Mouse (Mus musculus) limb, embryonic 13.5 days (tissue): ENCODE results near the gene Prickle2. TPM values are rescaled to one million over a fixed set of nuclear protein-coding genes. Genes with fewer than 3 reads are reported as not detected.

Experiments used
- ATAC-seq: fragments of 200-750 bp; cut with Nextera tagmentation; 2 replicates; pipeline ENCODE4 v1.8.0; 2017; ENCODE audit warnings: low read depth, moderate number of reproducible peaks, moderate TSS enrichment; ENCODE audit not compliant: low FRiP score
- H3K27ac ChIP-seq: fragments of 300-500 bp; sonication (generic); 2 replicates; pipeline ENCODE4 v1.5.1; 2015; ENCODE audit warnings: inconsistent platforms, mild to moderate bottlenecking, moderate library complexity
- H3K27me3 ChIP-seq: fragments of 300-500 bp; sonication (generic); 2 replicates; pipeline ENCODE4 v1.6.1; 2015; ENCODE audit warnings: mild to moderate bottlenecking, inconsistent platforms
- H3K36me3 ChIP-seq: fragments of 300-500 bp; sonication (generic); 2 replicates; pipeline ENCODE4 v1.6.1; 2015; ENCODE audit warnings: inconsistent platforms, mild to moderate bottlenecking, moderate library complexity
- H3K4me1 ChIP-seq: fragments of 300-500 bp; sonication (generic); 2 replicates; pipeline ENCODE4 v1.6.1; 2015; ENCODE audit warnings: inconsistent platforms
- H3K4me2 ChIP-seq: fragments of 300-500 bp; sonication (generic); replicated peaks from 2 replicates; pipeline ENCODE4 v1.6.1; 2015; ENCODE audit warnings: inconsistent platforms, mild to moderate bottlenecking, moderate library complexity
- H3K4me3 ChIP-seq: fragments of 300-500 bp; sonication (generic); 2 replicates; pipeline ENCODE4 v1.5.1; 2015; ENCODE audit warnings: moderate library complexity, mild to moderate bottlenecking, inconsistent platforms
- H3K9ac ChIP-seq: fragments of 300-500 bp; sonication (generic); 2 replicates; pipeline ENCODE4 v1.6.1; 2015; ENCODE audit warnings: mild to moderate bottlenecking, inconsistent platforms
- H3K9me3 ChIP-seq: fragments of 300-500 bp; sonication (generic); 2 replicates; pipeline ENCODE4 v1.6.1; 2016; ENCODE audit warnings: inconsistent platforms
- WGBS: fragments of 180-500 bp; shearing (Covaris S2); methylation state at CpG from one replicate; pipeline ENCODE4 v1.1.7; 2015; 5-methylcytosine and 5-hydroxymethylcytosine counted together
- polyA plus RNA-seq: library from polyadenylated mRNA; unstranded; fragments of >200 nt; fragmentation: Nextera tagmentation; extraction: Ambion mirVana; gene quantifications from 2 replicates; pipeline ENCODE4 v1.2.1, GENCODE M21; 2015

Prickle2 gene
- polyA plus RNA-seq, 1 experiment from 2014 or later = 6.1 TPM

DNA sequence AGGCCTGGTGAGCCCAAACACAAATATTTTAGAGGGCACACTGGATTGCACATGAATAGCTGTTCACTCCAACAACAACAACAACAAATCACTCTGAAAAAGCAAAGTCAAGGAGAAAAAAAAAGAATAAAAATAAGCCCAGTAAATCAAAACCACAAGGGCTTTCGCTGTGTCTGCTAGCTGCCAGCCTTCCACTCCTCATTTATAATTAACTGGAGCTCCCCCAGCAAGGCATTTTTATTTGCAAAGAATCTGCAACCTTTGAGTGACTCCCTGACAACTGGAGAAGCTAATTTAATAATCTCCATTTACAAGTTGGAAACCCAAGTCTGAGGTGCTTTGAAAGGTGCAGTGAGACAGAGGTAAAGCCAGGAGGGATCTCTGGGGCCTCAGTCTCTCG, 245.2 kb downstream of the Prickle2 start:
- 45% methylated on average over 2 of the region's 2 CpGs for WGBS
- H3K9ac ChIP-seq = no peak overlapping the region
- no peaks in the 10 kb centered on the region for H3K9me3 ChIP-seq
- no peak overlapping the region for H3K4me3 ChIP-seq
- H3K4me1 ChIP-seq = peaks cover 23% of the 10 kb centered on the region
- H3K36me3 ChIP-seq = no peaks in the 10 kb centered on the region
- no peak for ATAC-seq
- no peak overlapping the region for H3K27ac ChIP-seq
- no peaks in the 10 kb centered on the region for H3K27me3 ChIP-seq
- H3K4me2 ChIP-seq = no peak overlapping the region

DNA sequence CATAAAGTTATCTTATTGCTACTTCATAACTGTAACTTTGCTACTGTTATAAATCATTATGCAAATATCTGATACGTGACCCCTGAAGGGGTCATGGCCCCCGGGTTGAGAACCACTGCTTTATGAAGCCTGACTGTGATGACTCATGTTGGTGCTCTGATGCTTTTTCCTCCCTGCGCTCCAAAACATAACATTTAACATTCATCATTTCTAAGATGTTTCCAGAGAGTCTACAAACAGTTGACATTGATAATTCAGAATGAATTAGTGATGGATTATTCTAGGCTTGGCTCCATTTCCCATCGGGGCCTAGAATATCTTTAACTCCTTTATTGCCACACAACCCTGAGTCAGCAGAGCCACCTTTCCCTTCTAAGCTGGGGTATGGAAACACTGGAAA, 247.9 kb downstream of the Prickle2 start:
- WGBS = 82% methylated on average over 4 of the region's 4 CpGs

GRCm38 (mm10) chr6:92451421-92451820, 254.5 kb downstream of the Prickle2 start:
- no peak overlapping the region for H3K4me2 ChIP-seq
- 38% methylated on average over 1 of the region's 1 CpGs for WGBS
- H3K9me3 ChIP-seq = no peaks in the 10 kb centered on the region
- peaks cover 10% of the 10 kb centered on the region for H3K4me1 ChIP-seq
- H3K4me3 ChIP-seq = no peak overlapping the region
- H3K9ac ChIP-seq = no peak overlapping the region
- no peaks in the 10 kb centered on the region for H3K36me3 ChIP-seq
- no peak for ATAC-seq
- H3K27me3 ChIP-seq = no peaks in the 10 kb centered on the region
- H3K27ac ChIP-seq = peak overlapping the region; percentile 28; the same call in 1 of the 2 replicates

More for the DNA sequence above, 247.9 kb downstream of the Prickle2 start:
- no peak overlapping the region for H3K4me3 ChIP-seq
- H3K27me3 ChIP-seq = no peaks in the 10 kb centered on the region
- H3K36me3 ChIP-seq = no peaks in the 10 kb centered on the region
- H3K27ac ChIP-seq = no peak overlapping the region
- peaks cover 16% of the 10 kb centered on the region; the same call in 1 of the 2 replicates for H3K4me1 ChIP-seq
- H3K4me2 ChIP-seq = no peak overlapping the region
- no peaks in the 10 kb centered on the region for H3K9me3 ChIP-seq
- ATAC-seq = no peak
- no peak overlapping the region for H3K9ac ChIP-seq

DNA sequence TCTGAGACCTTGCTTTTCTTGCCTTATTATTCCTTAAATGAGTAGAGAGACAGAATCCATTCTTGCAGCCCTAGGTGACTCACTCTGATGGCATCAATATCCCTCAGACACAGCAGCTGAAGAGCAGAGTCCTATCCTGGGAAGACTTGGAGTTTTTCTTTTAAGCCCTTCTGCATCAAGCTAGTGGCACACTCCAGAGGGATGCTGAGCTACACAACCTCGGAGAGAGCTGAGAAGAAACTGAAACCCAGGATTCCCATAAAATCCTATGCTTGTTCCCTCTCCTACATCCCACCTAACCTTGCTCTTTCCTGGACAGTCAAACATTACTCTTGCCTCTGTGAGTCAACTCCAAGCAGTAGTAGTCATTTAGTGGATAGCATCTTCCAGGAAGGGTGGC, 256.0 kb downstream of the Prickle2 start:
- H3K27me3 ChIP-seq = no peaks in the 10 kb centered on the region
- no peak overlapping the region for H3K27ac ChIP-seq
- H3K36me3 ChIP-seq = no peaks in the 10 kb centered on the region
- no peaks in the 10 kb centered on the region for H3K9me3 ChIP-seq
- no peak overlapping the region for H3K4me3 ChIP-seq
- H3K4me2 ChIP-seq = no peak overlapping the region
- no peak for ATAC-seq
- 64% methylated on average over 1 of the region's 1 CpGs for WGBS
- H3K9ac ChIP-seq = no peak overlapping the region
- H3K4me1 ChIP-seq = peaks cover 10% of the 10 kb centered on the region; the same call in 1 of the 2 replicates

DNA sequence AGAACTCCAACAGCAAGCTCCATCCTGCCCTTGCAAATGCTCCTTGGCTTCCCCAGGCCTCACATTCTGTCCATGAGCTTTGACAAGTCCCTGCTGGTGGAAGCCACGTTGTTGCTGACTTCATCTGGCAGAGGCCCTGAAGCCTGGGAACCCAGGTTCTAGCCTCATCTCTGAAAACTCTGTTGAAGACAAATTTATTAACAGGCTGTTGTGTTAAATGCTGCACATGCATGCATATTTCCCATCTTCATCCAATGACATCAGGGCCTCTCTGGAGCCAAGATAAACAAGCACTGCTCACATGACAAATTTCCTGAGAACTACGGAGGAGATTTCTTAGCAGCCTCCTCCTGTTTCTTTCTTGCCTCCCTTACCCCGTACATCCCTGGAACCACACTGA, 259.3 kb downstream of the Prickle2 start:
- 52% methylated on average over 3 of the region's 3 CpGs for WGBS
- Histone ChIP-seq H3K27me3 (no peaks in the 10 kb centered on the region), H3K4me3 (no peak overlapping the region), H3K9ac (no peak overlapping the region), H3K27ac (no peak overlapping the region), H3K4me1 (peaks cover 5% of the 10 kb centered on the region; the same call in 1 of the 2 replicates), H3K4me2 (no peak overlapping the region), H3K9me3 (no peaks in the 10 kb centered on the region), H3K36me3 (no peaks in the 10 kb centered on the region)
- ATAC-seq = no peak

- Histone ChIP-seq H3K4me2 (no peak overlapping the region), H3K27ac (no peak overlapping the region), H3K36me3 (no peaks in the 10 kb centered on the region), H3K4me1 (no peaks in the 10 kb centered on the region; the same call in 1 of the 2 replicates), H3K4me3 (no peak overlapping the region), H3K27me3 (no peaks in the 10 kb centered on the region), H3K9me3 (no peaks in the 10 kb centered on the region), H3K9ac (no peak overlapping the region)
- 64% methylated on average over 3 of the region's 3 CpGs for WGBS
- no peak for ATAC-seq
These were observed 264.8 kb downstream of the Prickle2 start for GRCm38 (mm10) chr6:92441205-92441604.

GRCm38 (mm10) chr6:92440251-92440650, 265.7 kb downstream of the Prickle2 start:
- H3K9ac ChIP-seq = no peak overlapping the region
- no peaks in the 10 kb centered on the region for H3K27me3 ChIP-seq
- no peak for ATAC-seq
- no peak overlapping the region for H3K27ac ChIP-seq
- no peak overlapping the region for H3K4me3 ChIP-seq
- H3K9me3 ChIP-seq = no peaks in the 10 kb centered on the region
- no peaks in the 10 kb centered on the region; the same call in 1 of the 2 replicates for H3K4me1 ChIP-seq
- 89% methylated on average over 3 of the region's 3 CpGs for WGBS
- no peaks in the 10 kb centered on the region; the same call in 1 of the 2 replicates for H3K36me3 ChIP-seq
- H3K4me2 ChIP-seq = no peak overlapping the region

DNA sequence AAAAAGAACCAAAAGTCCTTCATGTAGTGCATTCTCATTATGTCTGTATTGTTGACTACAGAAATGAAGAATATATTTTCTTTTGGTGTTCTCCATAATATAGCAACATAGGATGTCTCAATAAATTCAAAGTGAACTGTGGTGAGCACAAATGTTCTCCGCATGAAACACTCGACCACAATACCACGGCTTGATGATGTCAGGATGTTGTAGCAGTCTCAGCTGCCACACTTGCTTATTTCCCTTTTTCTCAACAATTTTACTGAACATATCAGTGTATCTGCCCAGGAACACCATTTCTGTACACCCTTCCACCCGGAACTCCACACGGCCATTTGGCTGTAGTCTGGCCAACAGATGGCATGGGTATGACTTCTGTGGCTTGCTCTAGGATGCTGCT, 273.8 kb downstream of the Prickle2 start:
- Histone ChIP-seq H3K36me3 (peaks cover 3% of the 10 kb centered on the region; the same call in 1 of the 2 replicates), H3K27ac (no peak overlapping the region), H3K9ac (no peak overlapping the region), H3K4me1 (0 out of 2 replicates have a peak, but pooled peaks cover 6% of the 10 kb centered on the region), H3K4me2 (no peak overlapping the region), H3K4me3 (no peak overlapping the region), H3K27me3 (no peaks in the 10 kb centered on the region), H3K9me3 (no peaks in the 10 kb centered on the region)
- no peak for ATAC-seq
- 88% methylated on average over 5 of the region's 5 CpGs for WGBS

- Histone ChIP-seq H3K9me3 (no peaks in the 10 kb centered on the region), H3K4me3 (no peak overlapping the region), H3K9ac (no peak overlapping the region), H3K27ac (no peak overlapping the region), H3K36me3 (no peaks in the 10 kb centered on the region), H3K4me1 (peaks cover 15% of the 10 kb centered on the region; the same call in 1 of the 2 replicates), H3K27me3 (no peaks in the 10 kb centered on the region), H3K4me2 (no peak overlapping the region)
- no peak for ATAC-seq
- WGBS = 60% methylated on average over 7 of the region's 7 CpGs
These were observed 278.4 kb downstream of the Prickle2 start for GRCm38 (mm10) chr6:92427406-92428171.

GRCm38 (mm10) chr6:92425901-92426300, 280.1 kb downstream of the Prickle2 start:
- Histone ChIP-seq H3K4me1 (peaks cover 15% of the 10 kb centered on the region; the same call in 1 of the 2 replicates), H3K4me2 (no peak overlapping the region), H3K27ac (no peak overlapping the region), H3K27me3 (no peaks in the 10 kb centered on the region), H3K9me3 (no peaks in the 10 kb centered on the region), H3K4me3 (no peak overlapping the region), H3K36me3 (peaks cover 13% of the 10 kb centered on the region), H3K9ac (no peak overlapping the region)
- WGBS = 78% methylated on average over 8 of the region's 8 CpGs
- ATAC-seq = no peak

DNA sequence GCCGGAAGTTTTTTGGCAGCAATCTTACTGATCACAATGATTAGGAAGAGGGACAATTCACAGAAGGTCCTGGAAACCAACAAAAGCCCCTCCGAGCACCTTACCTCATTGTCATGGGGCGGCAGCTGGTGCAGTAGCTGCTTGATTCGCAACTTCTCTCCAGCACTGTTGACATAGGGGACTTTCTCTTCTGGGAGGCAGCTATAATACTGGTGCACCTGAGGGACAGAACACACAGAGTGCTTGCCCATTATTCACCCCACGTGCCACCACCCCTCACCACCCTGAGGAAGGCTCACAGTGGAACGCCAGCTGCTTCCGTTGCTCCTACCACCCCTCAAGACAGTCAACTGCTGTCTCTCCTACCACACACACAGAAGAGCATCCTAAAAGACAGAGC, 280.5 kb downstream of the Prickle2 start:
- Histone ChIP-seq H3K4me3 (no peak overlapping the region), H3K27ac (no peak overlapping the region), H3K9ac (no peak overlapping the region), H3K27me3 (no peaks in the 10 kb centered on the region), H3K36me3 (peaks cover 17% of the 10 kb centered on the region), H3K4me1 (peaks cover 15% of the 10 kb centered on the region; the same call in 1 of the 2 replicates), H3K9me3 (no peaks in the 10 kb centered on the region), H3K4me2 (no peak overlapping the region)
- no peak for ATAC-seq
- WGBS = 84% methylated on average over 7 of the region's 7 CpGs

DNA sequence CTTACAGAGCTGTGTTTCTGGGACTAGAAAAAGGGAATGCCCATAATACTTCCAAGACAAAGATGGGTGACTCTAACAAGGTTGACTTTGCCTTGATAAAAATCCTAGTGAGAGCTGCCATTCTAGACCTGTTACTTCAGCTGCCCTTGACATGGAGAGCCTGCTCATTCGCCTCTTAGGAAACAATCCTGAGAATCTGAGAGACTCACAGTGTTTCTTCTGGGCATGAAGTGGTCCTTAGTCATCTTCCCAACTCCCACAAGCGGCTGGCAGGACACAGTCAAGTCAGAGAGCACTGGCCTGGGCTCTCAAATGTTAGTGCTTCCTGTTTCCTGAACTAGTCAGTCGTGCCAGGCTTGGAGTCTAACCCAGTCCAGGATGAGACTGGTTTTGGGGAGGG, 281.0 kb downstream of the Prickle2 start:
- WGBS = 54% methylated on average over 3 of the region's 3 CpGs
- no peaks in the 10 kb centered on the region for H3K9me3 ChIP-seq
- no peak overlapping the region for H3K9ac ChIP-seq
- no peak overlapping the region for H3K4me2 ChIP-seq
- no peak for ATAC-seq
- peaks cover 22% of the 10 kb centered on the region for H3K36me3 ChIP-seq
- no peaks in the 10 kb centered on the region for H3K27me3 ChIP-seq
- peaks cover 15% of the 10 kb centered on the region; the same call in 1 of the 2 replicates for H3K4me1 ChIP-seq
- no peak overlapping the region for H3K4me3 ChIP-seq
- H3K27ac ChIP-seq = no peak overlapping the region
